In genomic region chr14:122281072-122281634, GRCm38 (mm10) we compare ENCODE assay signal across 15 mouse cellular contexts.
DNase-seq lines count a peak whose midpoint lies in the region; ATAC-seq lines count a peak whose summit lies in the region.
"Had no signal": no experiment of that assay in that cellular context is flagged by ENCODE, and none has a peak within 500 bp of the region (broad histone marks: within the 10 kb centered on the region; RNA-seq: fewer than 3 reads in every experiment).

No protein-coding gene starts in this region.

- DNase-seq in heart, adult 9 months (ENCODE audit: low spot score in 2 of 2): no peak
- no peak for DNase-seq in embryonic facial prominence, embryonic 10.5 days (ENCODE audit: low spot score)
- DNase-seq in midbrain, embryonic 14.5 days: no peak
- DNase-seq in spleen, postnatal 14 days (ENCODE audit: low spot score in 2 of 2): no peak
- DNase-seq in layer of hippocampus, adult 9-11 months: no peak
- DNase-seq: cerebellum, adult 8-10 months; right cerebral cortex, postnatal 25 days; thymus, postnatal 14 days had no signal

- WGBS in heart, embryonic 11.5 days (ENCODE audit: insufficient replicate concordance): 44% methylated on average over 9 of the region's 9 CpGs
- WGBS in embryonic facial prominence, embryonic 10.5 days: 22% methylated on average over 9 of the region's 9 CpGs
- WGBS in hindbrain, embryonic 13.5 days: 16% methylated on average over 9 of the region's 9 CpGs
- WGBS in midbrain, embryonic 14.5 days: 15% methylated on average over 9 of the region's 9 CpGs

- no peak overlapping the region for H3K4me3 ChIP-seq in heart, embryonic 11.5 days (ENCODE audit: low read depth, low read length)
- H3K4me3 ChIP-seq in embryonic facial prominence, embryonic 10.5 days: peak overlapping the region; percentile 42
- 0 out of 2 replicates have a peak overlapping the region, but pooled peaks have one; percentile 4 for H3K4me3 ChIP-seq in hindbrain, embryonic 13.5 days
- 0 out of 2 replicates have a peak overlapping the region, but pooled peaks have one; percentile 3 for H3K4me3 ChIP-seq in midbrain, embryonic 14.5 days (replicated peaks; ENCODE audit: low read depth, low read length)
- H3K4me3 ChIP-seq: embryonic facial prominence, embryonic 13.5 days; left cerebral cortex, adult 2 months; limb, embryonic 15.5 days; lung, embryonic 15.5 days had no signal

- peak overlapping the region; percentile 56 for H3K4me2 ChIP-seq in heart, embryonic 11.5 days
- peak overlapping the region; percentile 29 for H3K4me2 ChIP-seq in hindbrain, embryonic 13.5 days
- peak overlapping the region; percentile 27; the same call in 1 of the 2 replicates for H3K4me2 ChIP-seq in midbrain, embryonic 14.5 days (ENCODE audit: low read length)
- H3K4me2 ChIP-seq: limb, embryonic 15.5 days; lung, embryonic 15.5 days had no signal

- H3K36me3 ChIP-seq in heart, embryonic 11.5 days (ENCODE audit: control insufficient read depth, insufficient read depth, low read length): no peaks in the 10 kb centered on the region
- H3K36me3 ChIP-seq in embryonic facial prominence, embryonic 10.5 days (replicated peaks): no peaks in the 10 kb centered on the region
- H3K36me3 ChIP-seq in hindbrain, embryonic 13.5 days: no peaks in the 10 kb centered on the region
- H3K36me3 ChIP-seq in midbrain, embryonic 14.5 days (ENCODE audit: control insufficient read depth, insufficient read depth, low read length): no peaks in the 10 kb centered on the region
- H3K36me3 ChIP-seq: embryonic facial prominence, embryonic 13.5 days; limb, embryonic 15.5 days; lung, embryonic 15.5 days had no signal

- H3K9me3 ChIP-seq in heart, embryonic 11.5 days (replicated peaks; ENCODE audit: control insufficient read depth, low read length): no peaks in the 10 kb centered on the region
- no peaks in the 10 kb centered on the region for H3K9me3 ChIP-seq in embryonic facial prominence, embryonic 10.5 days
- no peaks in the 10 kb centered on the region for H3K9me3 ChIP-seq in hindbrain, embryonic 13.5 days
- H3K9me3 ChIP-seq in midbrain, embryonic 14.5 days (ENCODE audit: control insufficient read depth, low read length): no peaks in the 10 kb centered on the region
- H3K9me3 ChIP-seq: embryonic facial prominence, embryonic 13.5 days; limb, embryonic 15.5 days; lung, embryonic 15.5 days had no signal

- 0 out of 2 replicates have a peak, but pooled peaks cover 5% of the 10 kb centered on the region for H3K4me1 ChIP-seq in heart, embryonic 11.5 days (ENCODE audit: control insufficient read depth, insufficient read depth, low read length)
- H3K4me1 ChIP-seq in embryonic facial prominence, embryonic 10.5 days: peaks cover 16% of the 10 kb centered on the region
- H3K4me1 ChIP-seq in hindbrain, embryonic 13.5 days (replicated peaks): peaks cover 16% of the 10 kb centered on the region
- H3K4me1 ChIP-seq in midbrain, embryonic 14.5 days (ENCODE audit: control insufficient read depth, insufficient read depth, low read length): peaks cover 7% of the 10 kb centered on the region; the same call in 1 of the 2 replicates
- H3K4me1 ChIP-seq: limb, embryonic 15.5 days; lung, embryonic 15.5 days had no signal

- ATAC-seq in heart, embryonic 11.5 days (replicated peaks; ENCODE audit: insufficient number of reproducible peaks, low FRiP score, low TSS enrichment): no peak
- no peak for ATAC-seq in hindbrain, embryonic 13.5 days (ENCODE audit: low FRiP score)
- ATAC-seq in midbrain, embryonic 14.5 days (ENCODE audit: low FRiP score, low TSS enrichment): no peak
- ATAC-seq: intestine, embryonic 16.5 days had no signal

- H3K9ac ChIP-seq in heart, embryonic 11.5 days (ENCODE audit: low read depth, low read length): no peak overlapping the region
- 0 out of 2 replicates have a peak overlapping the region, but pooled peaks have one; percentile 35 for H3K9ac ChIP-seq in hindbrain, embryonic 13.5 days
- H3K9ac ChIP-seq in midbrain, embryonic 14.5 days (replicated peaks; ENCODE audit: low read length): no peak overlapping the region; the same call in 1 of the 2 replicates
- H3K9ac ChIP-seq: embryonic facial prominence, embryonic 13.5 days; limb, embryonic 15.5 days; lung, embryonic 15.5 days had no signal

- no peak overlapping the region for H3K27ac ChIP-seq in heart, embryonic 11.5 days (ENCODE audit: low read depth, low read length)
- H3K27ac ChIP-seq in embryonic facial prominence, embryonic 10.5 days (replicated peaks): peak overlapping the region; percentile 62; the same call in 1 of the 2 replicates
- H3K27ac ChIP-seq in hindbrain, embryonic 13.5 days: peak overlapping the region; percentile 52; the same call in 1 of the 2 replicates
- H3K27ac ChIP-seq in midbrain, embryonic 14.5 days (replicated peaks; ENCODE audit: low read depth, low read length): peak overlapping the region; percentile 49; the same call in 1 of the 2 replicates
- H3K27ac ChIP-seq: embryonic facial prominence, embryonic 13.5 days; left cerebral cortex, adult 2 months; limb, embryonic 15.5 days; lung, embryonic 15.5 days had no signal

- peaks cover 55% of the 10 kb centered on the region for H3K27me3 ChIP-seq in heart, embryonic 11.5 days (ENCODE audit: control insufficient read depth, insufficient read depth, low read length)
- peaks cover 84% of the 10 kb centered on the region for H3K27me3 ChIP-seq in embryonic facial prominence, embryonic 10.5 days (replicated peaks; ENCODE audit: low read depth, poor library complexity, severe bottlenecking)
- H3K27me3 ChIP-seq in hindbrain, embryonic 13.5 days: peaks cover 79% of the 10 kb centered on the region
- peaks cover 59% of the 10 kb centered on the region for H3K27me3 ChIP-seq in midbrain, embryonic 14.5 days (ENCODE audit: control insufficient read depth, insufficient read depth, low read length)
